Mouse (Mus musculus): ENCODE measurements around the gene Ssbp2.

- TF ChIP-seq RCOR1 (IDR thresholded peaks at IDR 0.05; ENCODE audit: low read depth, low read length) (0 out of 2 replicates have a peak, but pooled peaks have one; percentile 33), BHLHE40 (IDR thresholded peaks at IDR 0.05; ENCODE audit: borderline replicate concordance, low read depth, low read length) (0 out of 2 replicates have a peak, but pooled peaks have one; percentile 19), POLR2A (IDR thresholded peaks at IDR 0.05; ENCODE audit: control insufficient read depth in 1 of 2, insufficient read depth in 1 of 2, low read depth in 1 of 2, low read length in 2 of 2, poor library complexity in 1 of 2) (no peak), MAZ (IDR thresholded peaks at IDR 0.05; ENCODE audit: low read depth, low read length) (no peak), USF2 (IDR thresholded peaks at IDR 0.05; ENCODE audit: borderline replicate concordance in 1 of 2, insufficient read depth in 1 of 2, low read depth in 1 of 2, low read length in 2 of 2) (no peak), ETS1 (IDR thresholded peaks at IDR 0.05; ENCODE audit: low read depth, low read length) (peak; percentile 88), CTCF (IDR thresholded peaks at IDR 0.05 in 2 of 3, conservative IDR thresholded peaks at IDR 0.05 in 1 of 3; ENCODE audit: control insufficient read depth in 1 of 3, insufficient read depth in 1 of 3, low read depth in 2 of 3, low read length in 3 of 3, poor library complexity in 1 of 3, severe bottlenecking in 1 of 3) (no peak), SMC3 (IDR thresholded peaks at IDR 0.05; ENCODE audit: low read depth, low read length) (peak; percentile 29), POLR2AphosphoS2 (IDR thresholded peaks at IDR 0.05; ENCODE audit: low read length) (no peak), MYB (IDR thresholded peaks at IDR 0.05; ENCODE audit: low read depth, low read length) (no peak), MYC (IDR thresholded peaks at IDR 0.05; ENCODE audit: low read depth, low read length) (no peak), EP300 (IDR thresholded peaks at IDR 0.05; ENCODE audit: low read depth in 1 of 2, low read length in 2 of 2) (peak; percentile 70 to 86), MAFK (IDR thresholded peaks at IDR 0.05; ENCODE audit: borderline replicate concordance, low read depth, low read length) (no peak), GATA1 (IDR thresholded peaks at IDR 0.05; ENCODE audit: low read depth, low read length) (peak; percentile 74; the same call in 1 of the 2 replicates)
Measured at GRCm38 (mm10) chr13:91421387-91421949, 38.6 kb upstream of the Ssbp2 start.

Measured in MEL (cell line).